Mouse (Mus musculus) adipocyte (in vitro differentiated cells): Measurements from ENCODE around the gene Pdcd10.

ENCODE experiments used
- DNase-seq: peaks from one replicate; pipeline ENCODE4 v3.0.0-alpha.2; 2016; ENCODE audit warnings: low spot score

Pdcd10 gene

DNA sequence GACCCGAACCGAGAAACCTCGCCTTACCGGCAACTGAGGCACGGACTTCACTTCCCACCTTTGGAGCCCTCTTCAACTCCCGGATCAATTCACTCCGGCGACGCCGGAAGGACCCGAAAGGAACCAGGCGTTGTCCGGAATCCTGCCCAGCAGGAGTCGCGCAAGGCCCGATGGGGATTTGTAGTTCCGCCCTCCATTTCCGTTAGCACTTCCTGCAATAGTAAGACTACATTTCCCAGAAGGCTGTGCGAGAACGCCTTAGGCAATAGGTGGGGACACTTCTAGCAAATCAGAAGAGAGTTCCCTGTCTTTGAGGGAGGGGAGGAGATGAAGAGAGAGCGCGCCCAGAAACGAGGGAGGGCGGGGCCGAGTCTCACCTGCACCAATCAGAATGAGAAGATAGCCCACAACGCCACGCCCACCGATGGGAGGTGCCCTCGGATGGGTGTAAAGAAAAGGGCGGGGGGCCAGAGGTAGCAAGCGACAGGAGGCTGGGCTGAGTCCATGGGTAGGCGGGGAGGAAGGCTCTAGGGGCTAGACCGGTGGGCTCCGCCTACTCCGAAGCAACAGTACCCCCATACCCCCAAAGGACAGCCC, at the start of gene Pdcd10:
Gene Pdcd10 (minus strand): TSS at position 162 of the 597 bp plus-strand sequence.
- peak; percentile 100 for DNase-seq

DNA sequence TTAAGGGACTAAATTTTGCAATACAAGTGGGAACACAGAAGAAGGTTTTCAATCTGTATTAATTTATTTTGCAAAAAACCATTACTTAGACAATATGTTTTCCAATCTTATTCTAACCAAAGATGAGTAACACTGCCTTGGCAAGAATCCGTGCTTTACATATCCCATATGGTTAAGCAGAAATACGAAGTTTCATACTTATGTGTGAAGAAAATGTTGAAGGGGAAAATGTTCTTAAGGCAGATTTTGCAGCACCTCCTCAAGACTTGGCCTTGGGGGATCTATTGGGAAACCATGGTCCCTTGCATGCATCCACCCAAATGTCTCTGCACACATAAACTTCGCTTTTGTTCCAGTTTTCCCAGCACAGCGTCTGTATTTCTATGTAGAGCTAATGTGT, 28.2 kb upstream of the Pdcd10 start:
- no peak for DNase-seq

DNA sequence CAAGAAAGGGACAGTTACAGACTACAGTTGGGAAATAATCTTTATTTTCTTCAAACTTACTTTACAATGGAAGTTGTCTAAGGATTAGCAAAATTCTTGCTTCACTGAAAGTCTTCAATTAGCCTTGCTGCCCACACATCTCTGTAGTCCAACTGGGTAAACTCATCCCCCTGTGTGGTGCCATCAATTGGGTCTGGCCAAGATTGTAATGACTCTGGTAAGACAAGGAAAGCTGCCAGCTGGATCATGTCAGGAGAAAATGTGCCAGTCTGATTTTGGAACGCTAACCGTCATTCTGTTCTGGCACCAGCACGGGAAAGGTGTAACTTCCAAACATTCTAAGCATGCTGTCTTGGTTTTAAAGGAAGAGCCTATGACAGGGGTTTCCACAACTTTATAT, 26.6 kb upstream of the Pdcd10 start:
- DNase-seq: peak; percentile 25

DNA sequence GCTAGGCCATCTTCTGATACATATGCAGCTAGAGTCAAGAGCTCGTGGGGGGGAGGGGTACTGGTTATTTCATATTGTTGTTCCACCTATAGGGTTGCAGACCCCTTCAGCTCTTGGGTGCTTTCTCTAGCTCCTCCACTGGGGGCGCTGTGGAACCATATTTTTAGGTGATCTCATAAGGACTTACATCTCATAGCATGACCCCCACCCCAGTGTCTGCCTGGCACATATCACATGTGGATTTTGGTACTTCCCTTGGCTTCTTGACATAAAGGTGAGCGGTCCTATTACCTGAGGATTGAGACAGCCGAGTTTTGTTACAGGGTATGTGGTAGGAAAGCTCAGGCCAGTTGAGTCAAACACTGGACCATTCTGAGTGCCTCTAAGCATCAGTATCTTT, 22.7 kb upstream of the Pdcd10 start:
- no peak for DNase-seq

DNA sequence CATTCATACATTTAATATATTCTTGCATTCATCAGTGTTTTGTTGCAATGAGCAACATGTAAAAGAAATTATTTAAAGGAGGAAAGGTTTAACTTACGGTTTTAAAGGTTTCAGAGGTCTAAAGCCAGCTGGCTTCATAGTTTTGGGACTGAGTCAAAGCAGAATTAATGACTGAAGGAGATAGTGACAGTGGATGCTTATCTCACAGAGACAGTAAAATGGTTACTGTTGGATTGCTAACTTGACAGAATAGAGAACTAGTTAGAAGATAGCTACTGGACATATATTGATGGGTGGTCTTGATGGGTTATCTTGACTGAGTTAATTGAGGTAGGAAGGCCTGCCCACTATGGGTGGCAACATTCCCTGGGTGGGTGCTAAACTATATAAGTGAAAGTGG, 18.9 kb upstream of the Pdcd10 start:
- DNase-seq: no peak

DNA sequence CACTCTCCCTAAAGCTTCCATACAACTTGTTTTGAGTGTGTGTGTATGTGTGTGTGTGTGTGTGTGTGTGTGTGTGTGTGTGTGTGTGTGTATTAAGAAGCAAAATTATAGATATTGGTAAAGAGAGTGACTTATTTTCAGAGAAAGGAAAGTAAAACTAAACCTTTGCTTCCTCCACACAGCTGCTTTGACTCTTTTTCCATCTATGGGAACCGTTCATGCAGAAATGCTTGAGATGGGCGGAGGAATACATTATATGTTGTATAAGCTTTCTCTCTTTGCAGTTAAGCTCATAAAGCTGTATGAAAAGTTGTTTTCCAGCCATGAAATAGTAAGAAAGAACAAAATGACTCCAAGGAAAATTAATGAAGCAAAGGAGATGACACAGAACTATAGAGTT, 17.4 kb upstream of the Pdcd10 start:
- DNase-seq: no peak

DNA sequence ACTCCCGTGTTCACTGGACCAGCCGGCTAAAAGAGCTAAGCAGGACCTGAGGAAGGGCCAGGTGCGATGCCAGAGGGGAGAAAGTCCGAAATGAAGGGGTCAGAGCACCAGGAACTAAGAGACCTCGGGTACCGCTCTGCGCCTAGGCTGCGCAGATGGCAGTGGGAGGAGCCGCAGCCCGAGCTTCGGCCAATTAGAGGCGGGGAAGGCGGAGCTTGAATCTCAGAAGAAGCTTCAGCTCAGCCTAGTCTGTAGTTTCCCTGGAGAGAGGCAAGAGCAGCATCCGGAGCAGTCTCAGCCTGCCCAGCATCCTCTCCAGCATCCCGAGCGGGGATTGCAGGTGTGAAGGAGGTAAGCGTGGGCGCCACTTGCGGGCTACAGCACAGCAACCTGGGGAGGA, 636 bp upstream of the Pdcd10 start, which contains the start of gene Serpini1:
Gene Serpini1 (plus strand): TSS at position 256 of the 400 bp plus-strand sequence.
- peak; percentile 90 for DNase-seq

DNA sequence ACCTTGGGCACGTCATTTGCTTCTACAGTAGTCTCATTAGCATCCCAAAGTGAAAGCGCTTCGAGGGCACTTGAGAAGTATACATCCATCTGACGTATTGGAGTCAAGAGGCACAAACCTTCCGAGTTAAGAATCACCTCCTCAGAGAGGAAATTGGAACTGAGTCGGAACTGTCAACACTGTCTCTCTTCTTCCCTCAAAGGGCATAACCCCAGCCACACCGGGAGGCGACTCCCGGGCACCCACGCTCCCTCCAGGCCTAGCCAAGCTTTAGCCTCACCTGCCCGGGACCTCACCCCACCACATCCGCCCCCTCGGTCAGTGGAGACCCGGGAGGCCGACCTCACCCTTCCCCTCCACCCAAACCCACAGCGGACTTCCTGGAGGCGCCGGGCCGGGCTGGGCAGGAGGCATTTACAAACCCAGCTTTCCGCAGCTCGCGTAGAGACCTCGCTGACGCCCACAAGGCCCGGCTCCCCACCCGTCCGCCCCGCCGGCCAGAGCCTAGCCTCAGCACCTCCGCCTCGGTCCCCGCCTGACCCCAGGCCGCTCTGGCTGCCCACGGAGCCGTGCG, 448 bp downstream of the Pdcd10 start:
- peak; percentile 43 for DNase-seq

DNA sequence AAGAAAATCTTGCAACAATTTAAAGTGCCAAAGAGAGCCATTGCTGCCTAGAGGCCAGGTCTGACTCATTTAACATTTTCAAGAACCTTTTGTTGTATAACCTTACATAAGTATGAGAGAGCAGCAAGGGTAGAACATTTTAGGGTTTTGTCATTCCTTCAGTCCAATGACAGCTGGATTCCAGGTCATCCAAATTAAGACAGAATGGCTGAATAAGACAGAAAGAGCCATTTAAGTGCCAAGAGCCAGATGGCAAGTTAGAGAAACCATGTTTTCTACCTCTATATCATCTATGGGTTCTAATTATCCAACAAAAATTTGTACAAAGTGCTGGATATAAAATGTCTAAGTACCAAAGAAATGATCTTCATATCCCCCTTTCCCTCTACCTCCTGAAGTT, 5.4 kb downstream of the Pdcd10 start:
- DNase-seq: no peak

DNA sequence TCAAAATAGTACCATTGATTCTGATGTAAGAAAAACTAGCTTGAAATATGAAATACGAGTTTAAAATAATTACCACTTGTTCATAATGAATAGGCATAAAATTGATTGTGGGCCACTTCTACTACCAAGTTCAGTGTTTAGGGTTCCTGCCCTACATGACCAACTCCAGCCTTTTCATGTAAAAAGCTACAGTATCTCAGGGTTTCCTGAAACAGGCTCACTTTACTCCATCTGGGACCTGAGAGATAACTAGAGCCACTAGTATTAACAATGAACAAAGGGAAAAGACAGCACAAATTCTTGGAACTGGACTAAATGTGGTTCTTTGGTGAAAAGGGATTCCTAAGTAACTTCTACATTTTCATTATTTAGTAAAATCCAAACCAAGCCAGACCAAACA, 12.4 kb downstream of the Pdcd10 start:
- DNase-seq: no peak

DNA sequence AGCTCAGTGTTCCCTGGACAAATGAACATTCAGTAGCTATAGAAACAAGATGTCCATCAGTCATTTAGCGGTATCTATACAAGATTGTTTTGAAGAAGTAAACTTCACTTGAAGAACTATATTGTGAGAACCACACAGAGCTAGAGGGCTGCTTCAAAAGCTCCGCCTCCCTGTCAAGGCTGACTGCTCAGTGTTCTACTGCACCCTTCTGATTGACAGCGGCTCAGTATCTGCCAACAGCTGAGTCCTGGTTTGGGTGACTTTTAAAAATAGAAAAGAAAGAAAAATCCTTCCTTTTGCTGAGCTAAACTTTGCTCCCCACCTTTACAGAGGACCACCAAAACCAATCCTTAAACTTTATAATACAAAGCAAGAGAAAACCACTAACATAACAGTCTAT, 13.8 kb downstream of the Pdcd10 start:
- peak; percentile 45 for DNase-seq

DNA sequence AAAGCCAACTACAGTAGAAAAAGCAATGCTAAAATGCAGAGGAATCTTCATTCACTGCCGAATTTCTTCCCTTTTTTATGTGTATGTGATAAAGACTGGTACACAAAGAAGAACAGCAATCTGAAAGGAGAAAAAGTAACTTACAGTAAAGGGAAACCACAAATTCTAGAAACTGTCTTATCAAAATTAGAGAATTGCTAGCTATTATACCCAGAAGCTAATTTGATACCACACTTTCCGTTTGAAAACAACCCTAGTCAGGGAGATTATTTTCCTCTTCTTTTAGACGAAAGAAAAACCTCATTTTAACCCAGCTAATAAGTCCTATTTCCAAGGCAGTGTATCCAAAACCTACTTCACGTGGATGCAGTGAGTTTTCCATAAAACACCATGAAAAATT, 15.4 kb downstream of the Pdcd10 start:
- DNase-seq: no peak

DNA sequence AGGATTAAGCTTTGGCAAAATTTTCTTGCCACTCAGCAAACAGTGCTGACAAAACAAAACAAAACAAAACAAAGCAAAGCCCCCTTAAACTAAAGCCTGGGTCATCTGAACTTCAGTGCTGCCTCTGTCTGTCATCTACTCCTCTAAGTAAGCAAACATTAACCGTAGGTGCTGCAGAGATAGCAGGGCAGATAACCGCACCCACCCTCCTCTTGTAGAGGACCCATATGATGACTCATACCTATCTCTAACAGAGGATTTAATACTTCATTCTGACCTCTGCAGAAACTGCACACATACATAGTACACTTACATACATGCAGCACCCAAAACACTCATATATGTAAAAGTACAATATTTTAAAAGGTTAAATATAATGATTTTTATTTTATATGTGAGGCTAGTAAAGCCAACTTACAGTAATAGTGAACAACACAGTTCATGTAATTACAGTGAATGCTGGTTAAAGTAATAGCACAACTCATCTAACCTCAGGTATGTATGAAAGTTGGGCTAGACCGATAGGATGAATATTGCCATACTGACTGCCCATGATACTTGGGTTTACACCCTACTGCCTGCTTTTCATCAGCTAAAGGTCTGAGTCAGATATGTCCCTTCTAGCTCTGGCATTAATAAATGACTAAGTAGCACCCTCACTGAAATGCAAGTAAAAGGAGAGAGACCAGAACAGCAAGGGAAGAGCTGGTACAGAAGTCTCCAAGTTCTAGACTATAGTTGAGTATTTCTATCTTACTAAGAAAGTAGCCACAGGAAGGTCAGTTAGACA, 22.4 kb downstream of the Pdcd10 start:
- no peak for DNase-seq

DNA sequence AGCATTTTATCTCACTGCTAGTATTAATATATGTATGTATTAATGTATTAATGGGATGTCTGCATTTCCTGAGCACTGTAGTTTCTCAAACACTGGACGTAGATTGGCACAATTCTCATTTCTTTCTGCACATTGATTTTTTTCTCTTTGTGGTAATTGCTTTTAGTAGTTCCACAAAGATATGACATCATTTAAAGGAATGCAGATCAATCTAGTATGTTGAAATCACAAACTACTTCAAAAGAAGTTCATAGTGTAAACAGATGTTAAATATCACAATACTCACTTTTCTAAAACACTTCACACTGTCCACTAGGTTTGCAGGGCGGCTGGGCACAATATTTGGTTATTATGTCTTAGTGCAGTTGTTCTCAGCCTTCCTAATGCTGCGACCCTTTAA, 25.6 kb downstream of the Pdcd10 start:
- no peak for DNase-seq

DNA sequence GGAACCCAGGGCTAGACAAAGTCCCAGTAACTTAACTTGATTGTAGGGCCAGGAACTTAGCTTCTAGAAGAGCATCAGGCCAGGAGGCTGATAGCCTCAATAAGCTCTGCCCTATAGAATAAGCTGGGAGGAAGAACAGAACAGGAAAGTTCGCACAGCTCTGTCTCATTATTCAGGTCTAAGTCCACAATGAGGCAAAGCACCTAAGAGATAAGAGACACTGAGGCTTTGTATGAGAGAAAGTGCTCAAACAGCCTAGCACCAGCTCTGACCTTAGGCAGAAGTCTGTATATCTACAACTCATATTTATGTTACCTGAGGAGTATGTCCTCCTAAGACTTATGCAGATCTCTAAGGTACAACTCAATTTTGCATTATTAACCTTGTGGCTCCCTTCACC, 34.1 kb downstream of the Pdcd10 start:
- no peak for DNase-seq

DNA sequence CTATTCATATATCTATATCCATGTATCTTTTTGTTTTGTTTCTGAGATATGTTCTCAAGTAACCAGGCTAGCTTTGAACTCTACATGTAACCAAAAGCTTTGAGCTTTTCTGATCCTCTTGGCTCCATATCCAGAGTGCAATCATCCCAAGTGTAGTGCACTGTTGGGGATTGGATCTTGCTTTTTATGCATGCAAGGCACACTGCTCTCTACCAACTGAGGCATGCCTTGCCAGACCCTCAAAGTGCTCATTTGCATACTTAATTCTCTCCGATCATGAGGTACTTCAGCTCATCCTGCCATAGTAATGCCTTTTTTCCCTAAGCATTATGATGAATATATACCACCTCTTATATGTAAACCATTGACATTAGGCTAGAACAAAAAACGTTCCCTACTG, 35.3 kb downstream of the Pdcd10 start:
- DNase-seq: no peak

DNA sequence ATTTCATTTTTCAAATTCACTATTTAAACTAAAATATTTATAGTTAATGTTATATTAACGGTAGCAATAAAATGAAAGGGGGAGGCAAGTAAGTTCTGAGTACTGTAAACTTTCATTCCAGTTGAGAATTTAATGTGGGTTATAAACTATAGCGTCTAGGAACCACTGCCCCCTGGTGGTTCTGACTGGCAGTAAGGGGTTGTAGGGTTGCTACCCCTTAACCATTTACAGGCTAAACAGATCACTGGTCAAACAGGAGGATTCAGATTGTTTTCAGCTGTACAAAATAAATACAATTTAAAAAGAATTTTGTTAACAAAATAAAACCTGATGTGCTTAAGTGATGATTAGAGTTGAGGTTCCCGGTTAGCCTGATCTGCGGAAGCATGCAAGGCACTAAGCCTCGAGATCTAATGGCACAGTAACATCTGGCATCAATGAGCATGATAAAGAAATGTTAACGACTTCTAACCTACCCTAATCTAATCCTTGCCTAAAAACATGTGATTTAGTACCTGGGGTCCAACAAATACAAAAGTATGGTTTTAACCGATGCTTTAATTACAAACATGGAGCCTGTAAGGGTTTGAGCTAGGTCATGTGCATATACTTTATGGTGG, 38.9 kb downstream of the Pdcd10 start:
- DNase-seq: peak; percentile 26

DNA sequence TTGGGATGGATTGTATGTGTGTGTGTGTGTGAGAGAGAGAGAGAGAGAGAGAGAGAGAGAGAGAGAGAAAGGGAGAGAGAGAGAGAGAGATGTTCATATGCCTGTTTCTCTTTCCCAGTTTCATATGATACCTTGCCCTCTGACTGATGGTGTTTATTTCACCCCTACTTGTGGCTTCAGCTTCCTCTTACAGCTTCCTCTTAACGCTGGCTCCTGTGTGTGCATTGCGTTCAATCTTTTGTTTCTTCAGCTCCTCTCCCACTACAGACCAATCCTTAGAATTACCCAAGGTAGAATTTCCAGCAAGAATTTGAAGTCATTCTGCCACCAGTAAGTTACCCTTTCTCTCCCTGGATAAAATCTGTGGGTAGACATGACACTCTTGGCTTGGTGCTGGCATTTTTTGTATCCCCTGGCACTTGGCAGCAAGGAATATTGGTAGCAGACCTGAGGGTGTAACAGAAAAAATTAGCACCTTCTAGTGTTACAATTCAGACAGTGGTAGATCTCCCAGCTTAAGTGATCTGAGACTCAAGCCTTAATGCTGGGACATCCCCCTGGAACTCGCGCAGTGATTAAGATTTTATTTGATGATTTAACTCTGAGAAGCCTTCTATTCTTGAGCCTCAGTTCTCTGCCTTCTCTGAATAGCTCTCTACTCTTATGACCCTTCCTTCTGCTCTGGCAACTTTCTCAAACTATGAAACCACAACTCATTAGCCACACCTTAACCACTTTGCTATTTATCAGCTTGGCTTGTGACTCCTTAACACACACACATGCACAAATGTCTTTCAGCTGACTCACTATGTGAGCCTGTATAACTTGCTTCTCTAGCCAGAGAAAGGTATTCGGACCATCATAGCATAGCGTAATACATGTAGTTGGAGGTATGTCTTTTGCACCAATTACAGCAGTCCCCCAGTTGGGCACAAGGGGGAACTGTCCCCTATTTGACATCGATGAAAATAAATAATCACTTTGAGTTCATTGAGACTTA, 57.4 kb downstream of the Pdcd10 start:
- DNase-seq: no peak

DNA sequence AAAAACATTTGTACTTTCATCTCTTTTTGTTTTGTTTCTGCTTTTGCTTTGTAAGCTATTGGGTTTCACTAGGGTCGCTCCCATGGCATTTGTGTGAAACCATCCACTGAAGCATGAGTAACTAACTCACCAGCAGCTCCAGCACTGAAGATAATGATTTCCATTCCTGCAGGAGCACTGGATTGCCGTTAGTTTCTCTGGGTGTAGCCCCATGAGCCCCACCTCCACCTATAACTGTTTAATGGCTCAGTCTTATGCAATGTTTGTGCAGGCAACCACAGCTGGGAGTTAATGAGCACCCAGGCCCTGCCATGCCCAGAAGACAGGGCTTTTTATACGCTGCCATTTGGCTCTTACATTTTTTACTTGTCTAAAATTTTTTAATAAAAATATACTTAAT, 63.7 kb downstream of the Pdcd10 start:
- no peak for DNase-seq

DNA sequence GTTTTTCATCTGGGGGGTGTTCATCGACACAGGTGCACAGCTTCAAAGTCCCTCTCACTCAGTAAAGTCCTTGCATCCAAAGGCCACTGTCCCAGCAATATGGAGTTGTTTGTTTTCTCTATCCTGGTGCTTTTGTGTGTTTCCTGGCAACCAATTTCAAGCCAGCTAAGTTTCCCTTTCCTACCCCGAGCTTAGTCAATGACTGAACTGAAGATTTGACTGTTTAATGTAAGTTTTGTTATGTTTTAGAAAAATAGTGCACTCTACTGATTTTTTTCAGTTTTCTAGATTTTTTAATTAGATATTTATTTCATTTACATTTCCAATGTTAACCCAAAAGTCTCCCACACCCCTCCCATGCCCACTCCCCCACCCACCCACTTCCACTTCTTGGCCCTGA, 74.6 kb downstream of the Pdcd10 start, which contains the start of gene Wdr49:
Gene Wdr49 (minus strand): TSS at position 101 of the 400 bp plus-strand sequence.
- DNase-seq: no peak

DNA sequence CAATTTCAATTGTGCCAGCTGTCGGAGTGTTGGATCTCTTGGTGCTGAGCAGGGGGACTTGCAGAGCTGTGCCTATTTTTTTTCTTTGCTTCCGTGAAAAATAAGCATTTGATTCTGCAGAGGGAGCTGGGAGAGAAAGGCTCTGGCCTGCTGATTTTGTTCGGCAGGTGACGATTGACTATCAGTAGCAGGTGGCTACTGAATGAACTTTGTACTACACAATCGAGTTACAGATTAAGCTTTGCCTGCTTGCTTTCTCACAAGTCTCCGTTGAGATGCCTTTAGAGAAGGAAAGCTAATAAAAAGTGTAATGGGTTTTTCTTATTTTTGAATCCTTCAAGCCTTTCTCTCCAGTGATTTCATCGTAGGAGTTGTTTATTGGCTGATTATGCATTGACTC, 81.5 kb downstream of the Pdcd10 start:
- DNase-seq: no peak

DNA sequence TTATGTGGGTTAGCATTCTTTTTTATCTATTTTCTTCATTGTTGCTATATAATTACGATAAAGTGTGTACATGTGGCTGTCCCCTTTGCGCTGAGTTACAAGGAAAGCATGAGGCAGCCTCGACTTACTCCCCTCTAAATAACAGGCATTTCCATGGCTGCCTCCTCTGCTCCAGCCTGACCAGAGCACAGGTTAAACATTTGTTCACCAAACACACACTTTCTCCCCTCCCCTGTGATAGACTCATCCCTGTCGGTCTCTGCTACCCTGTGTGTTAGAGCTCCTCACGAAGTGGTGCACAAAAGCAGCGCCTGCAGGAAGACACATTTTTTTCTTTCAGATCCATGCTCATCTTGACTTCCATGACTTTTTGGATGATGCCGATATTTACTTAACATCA, 82.0 kb downstream of the Pdcd10 start:
- no peak for DNase-seq
